Mouse (Mus musculus) midbrain, embryonic 14.5 days (tissue): Measurements from ENCODE around the gene Ddx39. TPM values are rescaled to one million over a fixed set of nuclear protein-coding genes. Genes with fewer than 3 reads are reported as not detected.

ENCODE experiments used
- ATAC-seq: fragments of 200-750 bp; cut with Nextera tagmentation; 2 replicates; pipeline ENCODE4 v1.8.0; 2017; ENCODE audit warnings: moderate number of reproducible peaks, moderate library complexity; ENCODE audit not compliant: low FRiP score, low TSS enrichment
- DNase-seq: peaks from one replicate; pipeline ENCODE4 v3.0.0-alpha.2; 2015
- H3K27ac ChIP-seq: fragments of 300-500 bp; sonication (generic); replicated peaks from 2 replicates; pipeline ENCODE4 v1.5.1; 2014; ENCODE audit warnings: mild to moderate bottlenecking, low read depth, low read length, moderate library complexity
- H3K27me3 ChIP-seq: fragments of 300-500 bp; sonication (generic); 2 replicates; pipeline ENCODE4 v1.6.1; 2014; ENCODE audit warnings: low read length, control low read depth, mixed read lengths; ENCODE audit not compliant: control insufficient read depth, insufficient read depth
- H3K36me3 ChIP-seq: fragments of 300-500 bp; sonication (generic); 2 replicates; pipeline ENCODE4 v1.6.1; 2014; ENCODE audit warnings: low read length, control low read depth; ENCODE audit not compliant: control insufficient read depth, insufficient read depth
- H3K4me1 ChIP-seq: fragments of 300-500 bp; sonication (generic); 2 replicates; pipeline ENCODE4 v1.6.1; 2014; ENCODE audit warnings: mild to moderate bottlenecking, antibody characterized with exemption, low read length, control low read depth; ENCODE audit not compliant: control insufficient read depth, insufficient read depth
- H3K4me2 ChIP-seq: fragments of 300-500 bp; sonication (generic); 2 replicates; pipeline ENCODE4 v1.6.1; 2014; ENCODE audit warnings: mild to moderate bottlenecking, low read length, moderate library complexity
- H3K4me3 ChIP-seq: fragments of 300-500 bp; sonication (generic); replicated peaks from 2 replicates; pipeline ENCODE4 v1.5.1; 2014; ENCODE audit warnings: low read depth, low read length
- H3K9ac ChIP-seq: fragments of 300-500 bp; sonication (generic); replicated peaks from 2 replicates; pipeline ENCODE4 v1.6.1; 2014; ENCODE audit warnings: mild to moderate bottlenecking, low read length, moderate library complexity
- H3K9me3 ChIP-seq: fragments of 300-500 bp; sonication (generic); 2 replicates; pipeline ENCODE4 v1.6.1; 2016; ENCODE audit warnings: low read length, control low read depth, mixed read lengths; ENCODE audit not compliant: control insufficient read depth
- WGBS: fragments of 180-500 bp; shearing (Covaris S2); extraction: QIAGEN DNeasy Blood & Tissue Kit; methylation state at CpG from one replicate; pipeline ENCODE4 v1.1.7; 2014; 5-methylcytosine and 5-hydroxymethylcytosine counted together
- polyA plus RNA-seq: library from polyadenylated mRNA; unstranded; fragments of >200 nt; fragmentation: Nextera tagmentation; extraction: Ambion mirVana; gene quantifications from 2 replicates; pipeline ENCODE4 v1.2.1, GENCODE M21; 2014

Ddx39 gene
- polyA plus RNA-seq, 1 experiment from 2014 or later = 113 TPM

GRCm38 (mm10) chr8:83697374-83698220 lies 17.4 kb upstream of the Ddx39 start:
- peak overlapping the region; percentile 83 for H3K4me3 ChIP-seq
- DNase-seq (no peak), ATAC-seq (no peak)
- H3K9me3 ChIP-seq = no peaks in the 10 kb centered on the region
- peaks cover 3% of the 10 kb centered on the region; the same call in 1 of the 2 replicates for H3K36me3 ChIP-seq
- H3K27ac ChIP-seq = peak overlapping the region; percentile 76; the same call in 1 of the 2 replicates
- H3K27me3 ChIP-seq = no peaks in the 10 kb centered on the region
- H3K4me1 ChIP-seq = peaks cover 11% of the 10 kb centered on the region; the same call in 1 of the 2 replicates
- H3K9ac ChIP-seq = peak overlapping the region; percentile 95
- WGBS = 64% methylated on average over 19 of the region's 19 CpGs
- peak overlapping the region; percentile 89 for H3K4me2 ChIP-seq

- H3K4me1 ChIP-seq = peaks cover 11% of the 10 kb centered on the region; the same call in 1 of the 2 replicates
- peak overlapping the region; percentile 89 for H3K4me2 ChIP-seq
- WGBS = 4% methylated on average over 15 of the region's 15 CpGs
- peak overlapping the region; percentile 76 for H3K27ac ChIP-seq
- peak; percentile 3; the same call in 1 of the 2 replicates for ATAC-seq
- H3K9me3 ChIP-seq = no peaks in the 10 kb centered on the region
- no peaks in the 10 kb centered on the region for H3K27me3 ChIP-seq
- peak overlapping the region; percentile 95 for H3K9ac ChIP-seq
- peak overlapping the region; percentile 83 for H3K4me3 ChIP-seq
- DNase-seq = peak; percentile 61
- H3K36me3 ChIP-seq = no peaks in the 10 kb centered on the region
These were observed 16.7 kb upstream of the Ddx39 start for GRCm38 (mm10) chr8:83698291-83698660.

- peak; percentile 89 for ATAC-seq
- under 1% methylated on average over 71 of the region's 85 CpGs for WGBS
These were observed 16.1 kb upstream of the Ddx39 start, which contains the start of gene Pkn1 for GRCm38 (mm10) chr8:83698661-83699453. Gene Pkn1, minus strand, starts transcription at chr8:83699179.

GRCm38 (mm10) chr8:83699566-83699965 lies 15.4 kb upstream of the Ddx39 start:
- ATAC-seq = no peak
- Histone ChIP-seq H3K27ac (no peak overlapping the region; the same call in 1 of the 2 replicates), H3K4me1 (peaks cover 11% of the 10 kb centered on the region; the same call in 1 of the 2 replicates), H3K4me3 (peak overlapping the region; percentile 83), H3K36me3 (no peaks in the 10 kb centered on the region), H3K9me3 (no peaks in the 10 kb centered on the region), H3K4me2 (peak overlapping the region; percentile 89), H3K27me3 (no peaks in the 10 kb centered on the region), H3K9ac (peak overlapping the region; percentile 95)
- WGBS = 48% methylated on average over 9 of the region's 9 CpGs
- DNase-seq = peak; percentile 15

More at GRCm38 (mm10) chr8:83698661-83699453, 16.1 kb upstream of the Ddx39 start, which contains the start of gene Pkn1:
- peak within 1 kb of the TSS; percentile 76 for H3K27ac ChIP-seq
- DNase-seq = peak; percentile 87
- peak within 1 kb of the TSS; percentile 83 for H3K4me3 ChIP-seq
- H3K9ac ChIP-seq = peak within 1 kb of the TSS; percentile 95
- H3K9me3 ChIP-seq = no peaks in the 10 kb centered on the region
- no peaks in the 10 kb centered on the region for H3K36me3 ChIP-seq
- no peaks in the 10 kb centered on the region for H3K27me3 ChIP-seq
- peak within 1 kb of the TSS; percentile 89 for H3K4me2 ChIP-seq
- peaks cover 11% of the 10 kb centered on the region; the same call in 1 of the 2 replicates for H3K4me1 ChIP-seq

GRCm38 (mm10) chr8:83700423-83701085 lies 14.4 kb upstream of the Ddx39 start:
- Histone ChIP-seq H3K9me3 (no peaks in the 10 kb centered on the region), H3K4me3 (no peak overlapping the region), H3K27ac (no peak overlapping the region), H3K4me1 (peaks cover 11% of the 10 kb centered on the region; the same call in 1 of the 2 replicates), H3K9ac (0 out of 2 replicates have a peak overlapping the region, but pooled peaks have one; percentile 1), H3K36me3 (no peaks in the 10 kb centered on the region), H3K27me3 (no peaks in the 10 kb centered on the region), H3K4me2 (no peak overlapping the region)
- ATAC-seq (no peak), DNase-seq (no peak)
- 85% methylated on average over 9 of the region's 9 CpGs for WGBS

GRCm38 (mm10) chr8:83703426-83703825 lies 11.6 kb upstream of the Ddx39 start:
- no peak for ATAC-seq
- Histone ChIP-seq H3K9me3 (no peaks in the 10 kb centered on the region), H3K4me2 (no peak overlapping the region), H3K4me3 (no peak overlapping the region), H3K27me3 (no peaks in the 10 kb centered on the region), H3K9ac (no peak overlapping the region), H3K36me3 (no peaks in the 10 kb centered on the region), H3K4me1 (0 out of 2 replicates have a peak, but pooled peaks cover 3% of the 10 kb centered on the region), H3K27ac (no peak overlapping the region)
- no peak for DNase-seq
- 86% methylated on average over 4 of the region's 4 CpGs for WGBS

GRCm38 (mm10) chr8:83706411-83706810 lies 8.6 kb upstream of the Ddx39 start:
- DNase-seq (no peak), ATAC-seq (no peak)
- Histone ChIP-seq H3K9me3 (no peaks in the 10 kb centered on the region), H3K27me3 (no peaks in the 10 kb centered on the region), H3K9ac (no peak overlapping the region), H3K36me3 (no peaks in the 10 kb centered on the region), H3K4me3 (no peak overlapping the region), H3K27ac (no peak overlapping the region), H3K4me1 (no peaks in the 10 kb centered on the region), H3K4me2 (no peak overlapping the region)
- WGBS = 57% methylated on average over 5 of the region's 5 CpGs

GRCm38 (mm10) chr8:83707554-83707953 lies 7.4 kb upstream of the Ddx39 start:
- no peaks in the 10 kb centered on the region for H3K27me3 ChIP-seq
- no peaks in the 10 kb centered on the region for H3K36me3 ChIP-seq
- ATAC-seq (no peak), DNase-seq (no peak)
- no peak overlapping the region for H3K9ac ChIP-seq
- WGBS = 77% methylated on average over 8 of the region's 8 CpGs
- no peaks in the 10 kb centered on the region for H3K9me3 ChIP-seq
- no peaks in the 10 kb centered on the region for H3K4me1 ChIP-seq
- H3K4me3 ChIP-seq = no peak overlapping the region
- no peak overlapping the region for H3K27ac ChIP-seq
- no peak overlapping the region for H3K4me2 ChIP-seq
